Mouse (Mus musculus) cerebellum, adult 2 months (tissue): ENCODE data around the gene Kng1. TPM values are rescaled to one million over a fixed set of nuclear protein-coding genes. Genes with fewer than 3 reads are reported as not detected.

Source experiments
- DNase-seq, 2 experiments: peaks; one replicate each; pipeline ENCODE4 v3.0.0; 2021
- H3K27ac ChIP-seq: fragments of 200-500 bp; 2 replicates; pipeline ENCODE4 v1.5.1; 2012; ENCODE audit warnings: low read length, control low read depth, inconsistent platforms; ENCODE audit not compliant: insufficient read depth
- H3K27me3 ChIP-seq: fragments of 200-500 bp; 2 replicates; pipeline ENCODE4 v1.6.1; 2012; ENCODE audit warnings: inconsistent platforms, mild to moderate bottlenecking, low read length, moderate library complexity; ENCODE audit not compliant: control insufficient read depth, insufficient read depth
- H3K4me1 ChIP-seq: fragments of 200-500 bp; 2 replicates; pipeline ENCODE4 v1.6.1; 2011; ENCODE audit warnings: low read length; ENCODE audit not compliant: control insufficient read depth, insufficient read depth
- H3K4me3 ChIP-seq: fragments of 200-500 bp; replicated peaks from 2 replicates; pipeline ENCODE3; 2011; ENCODE audit warnings: mild to moderate bottlenecking, low read depth, low read length, control low read depth; ENCODE audit not compliant: insufficient read depth
- CTCF ChIP-seq: fragments of 200-500 bp; IDR thresholded peaks from 2 replicates; pipeline ENCODE4 v1.5.1; 2011; ENCODE audit warnings: low read depth, mild to moderate bottlenecking, control low read depth, low read length, moderate library complexity, borderline replicate concordance; ENCODE audit not compliant: insufficient read depth
- POLR2A ChIP-seq: fragments of 200-500 bp; IDR thresholded peaks from 2 replicates; pipeline ENCODE4 v1.6.1; 2011; ENCODE audit warnings: low read length, control low read depth, borderline replicate concordance; ENCODE audit not compliant: insufficient read depth
- WGBS: fragments of 180-500 bp; shearing (Covaris S2); methylation state at CpG from one replicate; pipeline ENCODE4 v1.1.7; 2018; 5-methylcytosine and 5-hydroxymethylcytosine counted together
- polyA plus RNA-seq: library from polyadenylated mRNA; depleted of rRNA; stranded (reverse); fragments of >200 nt; gene quantifications from 2 replicates; pipeline ENCODE4 v1.2.3, GENCODE M21; 2012; rRNA removed

The Kng1 gene
- polyA plus RNA-seq, 1 experiment: not detected

DNA sequence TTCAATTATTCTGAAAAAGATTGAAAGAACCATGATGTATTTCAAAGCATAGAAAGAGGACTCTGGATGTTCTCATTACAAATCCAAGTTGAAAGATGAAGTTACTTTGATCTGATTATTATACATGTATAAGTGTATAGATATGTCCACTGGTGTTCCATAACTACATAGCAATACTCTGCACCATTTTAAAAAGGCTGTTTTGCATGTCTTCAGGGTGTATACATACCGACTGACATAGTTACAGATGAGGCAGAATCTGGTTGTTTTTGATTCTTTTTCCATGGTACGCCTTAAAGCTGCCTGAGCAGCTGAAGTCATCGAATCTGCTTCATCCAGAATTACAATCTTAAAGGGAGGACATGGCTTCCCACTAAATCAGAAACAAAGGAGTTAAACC lies 57.8 kb downstream of the Kng1 start:
- no peak for TF ChIP-seq CTCF
- no peak for TF ChIP-seq POLR2A
- no peaks in the 10 kb centered on the region for H3K27me3 ChIP-seq
- H3K27ac ChIP-seq: no peak overlapping the region
- no peaks in the 10 kb centered on the region; the same call in 1 of the 2 replicates for H3K4me1 ChIP-seq
- H3K4me3 ChIP-seq: no peak overlapping the region
- no peak for DNase-seq
- WGBS: 80% methylated on average over 3 of the region's 3 CpGs

DNA sequence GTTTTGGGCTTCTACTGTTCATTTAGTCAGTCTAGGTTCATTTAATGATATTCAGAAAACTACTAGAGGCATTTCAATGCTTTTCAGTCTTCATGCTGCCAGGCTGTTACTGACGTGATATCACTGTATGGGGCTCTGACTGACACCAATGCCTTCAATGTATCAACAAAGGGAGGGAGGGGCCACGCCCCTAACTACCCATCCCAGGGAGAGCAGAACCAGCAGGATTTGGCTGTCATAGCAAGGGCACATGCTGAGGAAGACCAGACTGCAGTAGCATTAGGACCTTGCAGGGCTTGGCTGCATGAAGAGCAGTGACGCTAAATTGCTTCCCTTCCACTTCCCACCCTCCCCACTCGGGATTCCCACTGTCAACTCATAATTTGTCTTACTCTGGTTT lies 59.5 kb downstream of the Kng1 start:
- no peak for DNase-seq
- WGBS: 27% methylated on average over 4 of the region's 4 CpGs
- TF ChIP-seq POLR2A: no peak
- no peak for TF ChIP-seq CTCF
- Histone ChIP-seq H3K27me3 (no peaks in the 10 kb centered on the region), H3K4me3 (no peak overlapping the region), H3K4me1 (no peaks in the 10 kb centered on the region; the same call in 1 of the 2 replicates), H3K27ac (no peak overlapping the region)

DNA sequence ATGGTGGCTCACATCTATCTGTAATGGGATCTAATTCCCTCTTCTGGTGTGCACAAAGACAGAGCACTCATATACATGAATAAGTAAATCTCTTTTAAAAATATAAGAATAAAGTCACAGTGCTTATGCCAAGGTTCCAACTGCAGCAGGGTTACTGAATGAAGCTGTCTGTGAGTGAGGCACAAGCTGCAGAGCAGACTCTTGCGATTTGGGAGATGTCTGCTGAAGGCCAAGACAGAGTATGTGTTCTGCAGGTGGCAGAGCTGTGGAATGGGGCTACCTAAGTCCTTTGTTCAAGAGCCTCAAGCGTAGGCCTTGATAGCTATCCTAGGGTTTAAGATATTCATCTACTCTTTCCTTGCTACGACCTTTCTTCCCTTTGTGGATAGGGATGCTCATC lies 64.8 kb downstream of the Kng1 start:
- H3K27me3 ChIP-seq: no peaks in the 10 kb centered on the region
- WGBS: 90% methylated on average over 3 of the region's 3 CpGs
- H3K4me3 ChIP-seq: no peak overlapping the region
- TF ChIP-seq POLR2A: no peak
- TF ChIP-seq CTCF: no peak
- no peaks in the 10 kb centered on the region for H3K4me1 ChIP-seq
- no peak for DNase-seq
- no peak overlapping the region for H3K27ac ChIP-seq

DNA sequence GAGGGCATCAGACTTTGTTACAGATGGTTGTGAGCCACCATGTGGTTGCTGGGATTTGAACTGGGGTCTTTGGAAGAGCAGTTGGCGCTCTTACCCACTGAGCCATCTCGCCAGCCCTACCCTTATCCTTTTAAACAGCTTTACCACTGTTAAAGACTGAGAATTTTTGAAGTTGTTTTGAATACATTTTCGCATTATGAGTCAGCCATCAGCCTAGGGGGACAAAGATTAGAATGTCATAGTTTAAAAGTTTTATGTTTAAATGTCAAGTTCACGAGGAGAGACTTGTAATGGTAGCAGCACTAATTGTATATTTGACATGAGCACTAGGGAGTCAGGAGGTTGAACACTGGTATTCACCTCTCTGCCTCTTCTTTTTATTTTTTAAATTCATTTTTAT lies 65.4 kb downstream of the Kng1 start:
- no peak overlapping the region for H3K27ac ChIP-seq
- H3K4me1 ChIP-seq: no peaks in the 10 kb centered on the region
- 92% methylated on average over 4 of the region's 4 CpGs for WGBS
- no peak for DNase-seq
- no peaks in the 10 kb centered on the region for H3K27me3 ChIP-seq
- no peak overlapping the region for H3K4me3 ChIP-seq
- no peak for TF ChIP-seq POLR2A
- TF ChIP-seq CTCF: no peak

DNA sequence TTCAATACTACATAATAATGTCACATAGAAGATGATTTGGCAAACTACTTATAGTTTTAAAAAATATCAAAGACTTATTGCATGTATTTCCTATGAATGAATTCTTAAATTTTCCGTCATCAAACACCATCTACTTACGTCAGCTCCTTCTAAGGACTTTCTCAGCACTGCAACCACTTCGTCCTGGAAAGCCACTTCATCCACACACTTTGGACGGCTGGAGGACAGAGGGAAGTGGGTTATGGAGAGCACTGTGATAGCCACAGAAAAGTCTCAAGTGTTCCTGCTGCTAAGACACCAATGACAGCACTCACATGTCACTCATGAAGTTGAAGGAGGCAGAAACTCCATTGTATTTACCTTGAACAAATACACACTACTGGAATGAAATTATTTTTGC lies 66.7 kb downstream of the Kng1 start:
- Histone ChIP-seq H3K4me1 (no peaks in the 10 kb centered on the region), H3K27me3 (no peaks in the 10 kb centered on the region), H3K4me3 (no peak overlapping the region), H3K27ac (no peak overlapping the region)
- DNase-seq: no peak
- no peak for TF ChIP-seq CTCF
- TF ChIP-seq POLR2A: no peak
- 92% methylated on average over 4 of the region's 4 CpGs for WGBS

DNA sequence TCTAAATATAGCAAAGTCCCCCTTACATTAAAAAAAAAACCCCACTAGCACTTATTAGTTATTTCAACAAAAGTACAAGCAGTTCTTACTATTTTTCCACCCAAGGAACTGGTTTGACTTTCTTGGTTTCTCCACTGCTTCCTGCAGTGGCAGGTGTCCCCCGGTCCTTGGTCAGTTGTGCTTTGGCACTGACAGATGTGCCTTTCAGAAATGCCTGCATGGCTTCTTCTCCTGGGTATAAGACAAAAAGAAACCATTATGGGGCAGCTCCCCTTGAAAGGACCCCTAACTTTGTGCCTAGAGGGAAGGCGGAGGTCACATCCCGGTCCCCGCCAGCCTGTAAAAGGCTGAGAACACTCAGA lies 69.6 kb downstream of the Kng1 start:
- Histone ChIP-seq H3K27ac (0 out of 2 replicates have a peak overlapping the region, but pooled peaks have one; percentile 89), H3K27me3 (no peaks in the 10 kb centered on the region), H3K4me3 (peak overlapping the region; percentile 66), H3K4me1 (no peaks in the 10 kb centered on the region)
- DNase-seq: no peak
- TF ChIP-seq CTCF: no peak
- TF ChIP-seq POLR2A: no peak
- 0% methylated on average over 4 of the region's 4 CpGs for WGBS

DNA sequence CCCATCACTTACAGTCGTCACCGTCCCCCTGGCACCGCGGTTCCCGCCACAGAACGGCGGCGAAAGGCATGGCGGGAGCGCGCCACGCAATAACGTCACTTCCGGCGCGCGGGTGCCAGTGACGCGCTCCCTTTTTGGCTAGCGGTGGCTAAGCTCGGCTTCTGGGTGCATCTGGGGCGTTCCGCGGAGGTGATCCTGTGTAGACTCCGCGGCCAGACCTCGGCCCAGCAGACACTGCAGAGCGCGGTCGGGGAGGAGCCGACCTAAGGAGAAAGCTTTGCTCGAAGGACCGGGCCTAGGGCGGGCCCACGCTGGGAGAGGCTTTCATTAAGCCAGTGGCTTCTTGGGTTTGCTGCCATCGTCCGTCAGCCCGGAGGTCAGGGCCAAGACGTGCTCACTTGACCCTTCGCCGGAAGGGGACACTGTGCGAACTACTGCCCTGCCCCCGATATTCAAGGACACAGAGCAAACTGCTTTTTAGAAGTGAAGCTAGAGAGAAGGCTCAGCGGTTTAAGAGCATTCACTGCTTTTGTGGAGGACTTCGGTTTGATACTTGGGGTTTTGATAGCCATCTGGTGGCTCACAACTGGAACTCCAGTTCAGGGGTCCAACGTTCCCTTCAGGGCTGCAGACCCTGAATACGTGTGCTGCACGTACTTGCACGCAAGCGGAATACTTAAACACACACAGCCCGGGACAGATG lies 70.2 kb downstream of the Kng1 start, which contains the start of gene Rfc4:
Rfc4 (minus strand) TSS at position 65 of the 703 bp plus-strand sequence.
- peak within 1 kb of the TSS; percentile 66 for H3K4me3 ChIP-seq
- H3K4me1 ChIP-seq: no peaks in the 10 kb centered on the region
- peak; percentile 94 to 96 for DNase-seq
- 0 out of 2 replicates have a peak, but pooled peaks have one; percentile 21 for TF ChIP-seq CTCF
- TF ChIP-seq POLR2A: peak; percentile 89
- WGBS: under 1% methylated on average over 51 of the region's 51 CpGs
- H3K27ac ChIP-seq: peak within 1 kb of the TSS; percentile 89
- H3K27me3 ChIP-seq: no peaks in the 10 kb centered on the region

DNA sequence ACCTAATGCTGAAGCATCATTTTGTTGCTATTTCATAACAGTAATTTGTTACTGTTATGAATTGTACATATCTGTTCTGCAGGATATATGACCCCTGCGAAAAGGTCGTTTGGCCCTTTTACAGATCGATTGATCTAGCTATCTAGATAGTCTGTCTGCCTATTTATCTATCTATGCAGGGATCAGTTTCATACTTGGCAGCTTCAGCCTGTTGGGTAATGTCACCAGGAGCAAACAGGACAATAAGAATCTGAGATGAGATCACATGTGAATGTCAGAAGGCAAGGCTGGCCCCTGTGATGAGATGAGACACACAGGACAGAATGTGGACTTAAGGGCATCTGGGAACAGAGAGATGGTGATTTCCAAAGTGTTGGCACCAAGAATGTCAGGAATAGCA lies 72.6 kb downstream of the Kng1 start:
- no peak for DNase-seq
- WGBS: 87% methylated on average over 3 of the region's 3 CpGs
- Histone ChIP-seq H3K27ac (no peak overlapping the region), H3K4me3 (no peak overlapping the region), H3K27me3 (no peaks in the 10 kb centered on the region), H3K4me1 (no peaks in the 10 kb centered on the region)
- TF ChIP-seq POLR2A (no peak), CTCF (no peak)

Other genes starting within 250 kb of the Kng1 start
- gene Crygs, start 246.3 kb upstream of the Kng1 start, polyA plus RNA-seq: 0.38 TPM in 2 replicates
- 20.2 and 21.5 TPM in 2 replicates for gene Tbccd1, start 200.2 kb upstream of the Kng1 start, polyA plus RNA-seq
- gene Dnajb11, start 200.0 kb upstream of the Kng1 start, polyA plus RNA-seq: 41.3 and 44.8 TPM in 2 replicates
- not detected in 2 replicates for gene Ahsg, start 166.6 kb upstream of the Kng1 start, polyA plus RNA-seq
- gene Fetub, start 139.5 kb upstream of the Kng1 start, polyA plus RNA-seq: 0.10 TPM in 1 of 2 replicates, not detected in the other
- gene Hrg, start 106.8 kb upstream of the Kng1 start, polyA plus RNA-seq: not detected in 2 replicates
- not detected in 2 replicates for gene Kng2, start 28.4 kb upstream of the Kng1 start, polyA plus RNA-seq
- gene Eif4a2, start 49.6 kb downstream of the Kng1 start, polyA plus RNA-seq: 737 and 742 TPM in 2 replicates
- 2.1 and 2.5 TPM in 2 replicates for gene Rfc4, start 69.9 kb downstream of the Kng1 start, polyA plus RNA-seq
- 0.33 TPM in 1 of 2 replicates, not detected in the other for gene Adipoq, start 88.7 kb downstream of the Kng1 start, polyA plus RNA-seq
- 11.2 and 11.5 TPM in 2 replicates for gene St6gal1, start 166.9 kb downstream of the Kng1 start, polyA plus RNA-seq